Mouse (Mus musculus) lung, postnatal 0 days (tissue): ENCODE data around the gene Ero1lb.

Source experiments
- CTCF ChIP-seq: IDR thresholded peaks from 2 replicates; pipeline ENCODE4 v1.5.1; 2016; ENCODE audit warnings: antibody characterized with exemption, mild to moderate bottlenecking
- EP300 ChIP-seq: IDR thresholded peaks from 2 replicates; pipeline ENCODE4 v1.6.1; 2016; ENCODE audit warnings: antibody characterized with exemption, mild to moderate bottlenecking, control low read depth

DNA sequence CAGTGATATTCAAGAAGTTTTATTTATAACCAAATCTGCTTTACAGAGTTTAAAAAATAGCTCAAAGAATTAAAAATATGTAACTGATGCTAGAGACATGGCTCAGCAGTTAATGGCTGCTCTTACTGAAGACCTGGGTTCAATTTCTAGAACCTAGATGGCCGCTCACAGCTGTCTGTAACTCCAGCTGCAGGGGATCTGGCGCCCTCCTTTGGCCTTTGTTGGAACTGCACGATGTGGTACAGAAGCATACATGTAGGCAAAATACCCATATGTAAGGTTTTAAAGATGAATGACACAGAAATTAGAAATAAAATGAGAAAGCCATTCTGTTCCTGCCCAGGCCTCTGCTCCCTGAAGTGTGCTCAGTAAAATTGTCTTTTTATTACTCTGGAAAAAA, 23.3 kb downstream of the Ero1lb start:
- TF ChIP-seq CTCF, result peak; percentile 87
- no peak for TF ChIP-seq EP300
